Mouse (Mus musculus): Measurements from ENCODE around the gene Btbd35f8. TPM values are rescaled to one million over a fixed set of nuclear protein-coding genes. Genes with fewer than 3 reads are reported as not detected.
"Not testable (repeated sequence)": the region's sequence is repeated elsewhere in the genome, so short reads cannot be mapped to it uniquely, and the experiment has no call there.

Gene Btbd35f8
- polyA plus RNA-seq (2015; fragmentation: Nextera tagmentation; extraction: Ambion mirVana), result not detected in 2 replicates

- not testable (repeated sequence) for H3K9ac ChIP-seq; H3K36me3 ChIP-seq; H3K9me3 ChIP-seq; H3K4me1 ChIP-seq; H3K27me3 ChIP-seq; H3K4me3 ChIP-seq; H3K27ac ChIP-seq; ATAC-seq (ENCODE audit: borderline replicate concordance, extremely low read depth, low FRiP score, low TSS enrichment); H3K4me2 ChIP-seq
- WGBS, result no CpG with 5 or more reads among the region's 3 CpGs
Measured at GRCm38 (mm10) chrX:34450224-34450623, at the start of gene Btbd35f8. TSS of gene Btbd35f8 (plus strand) at chrX:34450524.

Other genes starting within 250 kb of the Btbd35f8 start
- gene Spin2g, start 211.8 kb upstream of the Btbd35f8 start, polyA plus RNA-seq (2015; fragmentation: Nextera tagmentation; extraction: Ambion mirVana), result not detected in 2 replicates

Data from lung, embryonic 15.5 days (tissue).